Mouse (Mus musculus): Measurements from ENCODE around the gene Susd4. TPM values are rescaled to one million over a fixed set of nuclear protein-coding genes. Genes with fewer than 3 reads are reported as not detected.

Gene Susd4
- polyA plus RNA-seq, 1 experiment from 2014 or later, result 22.3 TPM

GRCm38 (mm10) chr1:182945561-182945960 is 181.9 kb downstream of the Susd4 start:
- no peak for DNase-seq (ENCODE audit: low spot score)
- no peaks in the 10 kb centered on the region for H3K27me3 ChIP-seq (ENCODE audit: insufficient read depth, poor library complexity, severe bottlenecking)
- H3K27ac ChIP-seq, result no peak overlapping the region
- 81% methylated on average over 6 of the region's 6 CpGs for WGBS
- no peaks in the 10 kb centered on the region for H3K36me3 ChIP-seq
- H3K9me3 ChIP-seq, result no peaks in the 10 kb centered on the region
- peaks cover 3% of the 10 kb centered on the region; the same call in 1 of the 2 replicates for H3K4me1 ChIP-seq (replicated peaks)
- no peak overlapping the region for H3K4me3 ChIP-seq

Other genes starting within 250 kb of the Susd4 start
- 91.3 and 105 TPM in 2 replicates for gene Capn2, start 246.3 kb upstream of the Susd4 start, polyA plus RNA-seq (2016; fragmentation: Nextera tagmentation; extraction: Ambion mirVana)
- gene Capn8, start 198.9 kb upstream of the Susd4 start, polyA plus RNA-seq (2016; fragmentation: Nextera tagmentation; extraction: Ambion mirVana), result 0.08 TPM in 1 of 2 replicates, not detected in the other
- gene Ccdc185, start 14.7 kb upstream of the Susd4 start, polyA plus RNA-seq (2016; fragmentation: Nextera tagmentation; extraction: Ambion mirVana), result not detected in 2 replicates
- 0.33 and 0.42 TPM in 2 replicates for gene Tlr5, start 190.9 kb downstream of the Susd4 start, polyA plus RNA-seq (2016; fragmentation: Nextera tagmentation; extraction: Ambion mirVana)

Measured in hindbrain, embryonic 10.5 days (tissue).